ENCODE assay signal across 17 mouse cellular contexts in genomic region chr14:77524303-77524702, GRCm38 (mm10).
DNase-seq lines count a peak whose midpoint lies in the region; ATAC-seq and TF ChIP-seq lines count a peak whose summit lies in the region.
"Had no signal": no experiment of that assay in that cellular context is flagged by ENCODE, and none has a peak within 500 bp of the region (broad histone marks: within the 10 kb centered on the region; RNA-seq: fewer than 3 reads in every experiment).

No protein-coding gene starts in this region.

- ATAC-seq in megakaryocyte, adult 5-6 weeks (ENCODE audit: poor library complexity, severe bottlenecking): peak; percentile 85
- ATAC-seq in kidney, embryonic 14.5 days (ENCODE audit: low FRiP score, low TSS enrichment): no peak
- ATAC-seq: liver, postnatal 0 days; midbrain, embryonic 13.5 days; Patski had no signal

- no peak overlapping the region for H3K4me3 ChIP-seq in layer of hippocampus, adult 2 months
- H3K4me3 ChIP-seq in bone marrow macrophage, adult 2 months (ENCODE audit: insufficient read depth, low read length): no peak overlapping the region
- no peak overlapping the region for H3K4me3 ChIP-seq in kidney, embryonic 14.5 days (ENCODE audit: low read length)
- H3K4me3 ChIP-seq: embryonic facial prominence, embryonic 10.5 days; limb, embryonic 13.5 days; midbrain, embryonic 13.5 days; neural tube, embryonic 13.5 days had no signal

- no peak for TF ChIP-seq POLR2A in bone marrow macrophage, adult 2 months (IDR thresholded peaks at IDR 0.05; ENCODE audit: borderline replicate concordance, low read depth, low read length)

- no peak for TF ChIP-seq CTCF in layer of hippocampus, adult 2 months (conservative IDR thresholded peaks at IDR 0.05)
- no peak for TF ChIP-seq CTCF in bone marrow macrophage, adult 2 months (IDR thresholded peaks at IDR 0.05; ENCODE audit: low read depth, low read length)

- no peak overlapping the region for H3K4me2 ChIP-seq in kidney, embryonic 14.5 days (replicated peaks; ENCODE audit: low read depth, low read length)
- H3K4me2 ChIP-seq: limb, embryonic 13.5 days; midbrain, embryonic 13.5 days; neural tube, embryonic 13.5 days had no signal

- no peak for DNase-seq in layer of hippocampus, adult 2 months (ENCODE audit: low spot score in 2 of 2)
- DNase-seq in layer of hippocampus, adult 18-20 months (ENCODE audit: low spot score in 2 of 2): no peak
- peak; percentile 13 to 24 for DNase-seq in B cell, adult 2 months
- DNase-seq in cerebellum, postnatal 36 days: no peak
- DNase-seq in left cerebral cortex, adult 8-10 months (ENCODE audit: low spot score in 2 of 2): no peak
- DNase-seq: cerebellum, adult 8-10 months; kidney, postnatal 25 days; liver, postnatal 0 days had no signal

- H3K9ac ChIP-seq in kidney, embryonic 14.5 days (ENCODE audit: low read depth, low read length): no peak overlapping the region
- H3K9ac ChIP-seq: limb, embryonic 13.5 days; liver, postnatal 0 days; midbrain, embryonic 13.5 days; neural tube, embryonic 13.5 days had no signal

- 73% methylated on average over 4 of the region's 4 CpGs for WGBS in kidney, embryonic 14.5 days

- peak overlapping the region; percentile 9; the same call in 1 of the 2 replicates for H3K27ac ChIP-seq in layer of hippocampus, adult 2 months
- peak overlapping the region; percentile 82 for H3K27ac ChIP-seq in bone marrow macrophage, adult 2 months (ENCODE audit: insufficient read depth, low read depth, low read length)
- no peak overlapping the region for H3K27ac ChIP-seq in kidney, embryonic 14.5 days (ENCODE audit: low read depth, low read length)
- H3K27ac ChIP-seq: embryonic facial prominence, embryonic 10.5 days; limb, embryonic 13.5 days; midbrain, embryonic 13.5 days; neural tube, embryonic 13.5 days had no signal

- no peaks in the 10 kb centered on the region for H3K27me3 ChIP-seq in kidney, embryonic 14.5 days (ENCODE audit: control insufficient read depth, insufficient read depth, low read length)
- H3K27me3 ChIP-seq: CH12.LX; limb, embryonic 13.5 days; midbrain, embryonic 13.5 days; neural tube, embryonic 13.5 days; Patski had no signal

- no peaks in the 10 kb centered on the region for H3K36me3 ChIP-seq in kidney, embryonic 14.5 days (ENCODE audit: control insufficient read depth, insufficient read depth, low read length)
- H3K36me3 ChIP-seq: embryonic facial prominence, embryonic 10.5 days; limb, embryonic 13.5 days; midbrain, embryonic 13.5 days; neural tube, embryonic 13.5 days had no signal

- peaks cover 36% of the 10 kb centered on the region for H3K4me1 ChIP-seq in bone marrow macrophage, adult 2 months (ENCODE audit: control insufficient read depth, insufficient read depth, low read length)
- H3K4me1 ChIP-seq in kidney, embryonic 14.5 days (ENCODE audit: control insufficient read depth, insufficient read depth, low read length): no peaks in the 10 kb centered on the region
- H3K4me1 ChIP-seq: embryonic facial prominence, embryonic 10.5 days; limb, embryonic 13.5 days; neural tube, embryonic 13.5 days had no signal

- H3K9me3 ChIP-seq in kidney, embryonic 14.5 days (ENCODE audit: control insufficient read depth, low read length): no peaks in the 10 kb centered on the region
- H3K9me3 ChIP-seq: embryonic facial prominence, embryonic 10.5 days; limb, embryonic 13.5 days; midbrain, embryonic 13.5 days; neural tube, embryonic 13.5 days had no signal

Comparison
In these comparisons a context has a peak if more than half of its experiments do, and no peak if none do; other contexts are left out.
1. DNase-seq: peak in B cell, adult 2 months (2 of 2); none in layer of hippocampus, adult 2 months (0 of 2), layer of hippocampus, adult 18-20 months (0 of 2), cerebellum, postnatal 36 days (0 of 2) and left cerebral cortex, adult 8-10 months (0 of 2).